Comparison of ENCODE assay signal across 17 mouse cellular contexts in the genomic region with DNA sequence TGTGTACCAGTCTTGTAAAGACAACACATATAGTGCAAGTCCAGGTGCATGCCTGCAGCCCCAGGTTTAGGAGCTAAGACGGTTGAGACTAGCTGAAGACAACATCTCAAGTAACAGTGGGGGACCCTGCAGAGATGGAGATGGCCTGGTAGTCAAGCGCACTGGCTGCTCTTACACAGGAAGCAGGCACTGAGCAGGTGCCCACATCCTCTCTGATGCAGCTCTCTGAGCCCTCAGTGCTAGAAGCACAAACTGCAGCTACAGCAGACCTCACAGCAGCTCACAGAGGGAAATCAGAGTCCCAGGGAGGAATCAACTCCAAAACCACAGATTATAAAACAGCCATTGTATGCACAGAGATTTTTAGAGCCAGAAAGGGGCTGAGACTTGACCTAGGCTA. TPM values are rescaled to one million over a fixed set of nuclear protein-coding genes. Genes with fewer than 3 reads are reported as not detected.
DNase-seq lines count a peak whose midpoint lies in the region; ATAC-seq lines count a peak whose summit lies in the region.
"Had no signal": no experiment of that assay in that cellular context is flagged by ENCODE, and none has a peak within 500 bp of the region (broad histone marks: within the 10 kb centered on the region; RNA-seq: fewer than 3 reads in every experiment).

No protein-coding gene starts in this region.

- no peak for DNase-seq in kidney, postnatal 4 days
- DNase-seq in CD4-positive, CD25-positive, alpha-beta regulatory T cell, adult 2 months (ENCODE audit: low read depth, low spot score) = peak; percentile 43
- DNase-seq in thymus, postnatal 14 days = peak; percentile 58
- DNase-seq in layer of hippocampus, adult 9-10 months (ENCODE audit: low spot score) = no peak
- DNase-seq in adrenal gland, adult 18-20 months (ENCODE audit: low spot score in 2 of 2) = no peak
- DNase-seq: adrenal gland, adult 8-10 months; cerebellum, adult 11-12 months; gastrocnemius, postnatal 10 days; liver; spleen, adult 18-20 months had no signal

- H3K27me3 ChIP-seq in kidney, embryonic 16.5 days (ENCODE audit: insufficient read depth, low read length) = no peaks in the 10 kb centered on the region
- H3K27me3 ChIP-seq: hindbrain, embryonic 13.5 days; stomach, embryonic 15.5 days had no signal

- H3K36me3 ChIP-seq in kidney, embryonic 16.5 days (ENCODE audit: insufficient read depth, low read length) = peaks cover 8% of the 10 kb centered on the region

- no peaks in the 10 kb centered on the region for H3K9me3 ChIP-seq in kidney, embryonic 16.5 days (ENCODE audit: low read length)
- H3K9me3 ChIP-seq: hindbrain, embryonic 13.5 days; stomach, embryonic 15.5 days had no signal

- no peak overlapping the region for H3K9ac ChIP-seq in kidney, embryonic 16.5 days (replicated peaks; ENCODE audit: low read length)
- H3K9ac ChIP-seq: stomach, embryonic 15.5 days had no signal

- no peak overlapping the region for H3K4me3 ChIP-seq in kidney, embryonic 16.5 days (ENCODE audit: low read length)
- H3K4me3 ChIP-seq: erythroblast, embryonic 14.5 days; hindbrain, embryonic 13.5 days; stomach, embryonic 15.5 days had no signal

- H3K4me1 ChIP-seq in kidney, embryonic 16.5 days (ENCODE audit: insufficient read depth, low read length) = peaks cover 31% of the 10 kb centered on the region

- no peak overlapping the region for H3K4me2 ChIP-seq in kidney, embryonic 16.5 days (replicated peaks; ENCODE audit: low read depth, low read length)
- H3K4me2 ChIP-seq: hindbrain, embryonic 13.5 days; stomach, embryonic 15.5 days had no signal

- ATAC-seq in kidney, embryonic 16.5 days (ENCODE audit: low FRiP score, low TSS enrichment) = no peak
- ATAC-seq in hematopoietic stem cell, adult 5-6 weeks (replicated peaks in 1 of 2; ENCODE audit: insufficient read depth in 1 of 2, low FRiP score in 2 of 2, low TSS enrichment in 1 of 2, low read depth in 1 of 2, poor library complexity in 2 of 2, severe bottlenecking in 2 of 2) = peak; percentile 7 to 60; a peak in 1 of 4 replicates
- ATAC-seq: forebrain, embryonic 16.5 days; intestine, postnatal 0 days had no signal

- H3K27ac ChIP-seq in kidney, embryonic 16.5 days (ENCODE audit: low read length) = peak overlapping the region; percentile 64; the same call in 1 of the 2 replicates
- H3K27ac ChIP-seq: hindbrain, embryonic 13.5 days; stomach, embryonic 15.5 days had no signal

- 77% methylated on average over 2 of the region's 2 CpGs for WGBS in kidney, embryonic 16.5 days

RNA-seq across cellular contexts. Expression of a gene that starts 47.2 kb away (rescaled TPM):
- polyA plus RNA-seq in kidney, embryonic 16.5 days (2015; fragmentation: Nextera tagmentation; extraction: Ambion mirVana) = 32.9 and 33.0 TPM in 2 replicates
- total RNA-seq in hematopoietic stem cell, adult 5-6 weeks (2017) = 12.8 and 14.7 TPM in 2 replicates
- 10 to 100 TPM; 26.5 to 27.5 TPM for total RNA-seq in adrenal gland, adult 18-20 months (2021)

Comparison
In these comparisons a context has a peak if more than half of its experiments do, and no peak if none do; other contexts are left out.
1. DNase-seq: peak in CD4-positive, CD25-positive, alpha-beta regulatory T cell, adult 2 months (single experiment) and thymus, postnatal 14 days (single experiment); none in kidney, postnatal 4 days (0 of 2), layer of hippocampus, adult 9-10 months (single experiment) and adrenal gland, adult 18-20 months (0 of 2).